Mouse (Mus musculus): Measurements from ENCODE around the gene Camkk1.

Gene Camkk1

DNA sequence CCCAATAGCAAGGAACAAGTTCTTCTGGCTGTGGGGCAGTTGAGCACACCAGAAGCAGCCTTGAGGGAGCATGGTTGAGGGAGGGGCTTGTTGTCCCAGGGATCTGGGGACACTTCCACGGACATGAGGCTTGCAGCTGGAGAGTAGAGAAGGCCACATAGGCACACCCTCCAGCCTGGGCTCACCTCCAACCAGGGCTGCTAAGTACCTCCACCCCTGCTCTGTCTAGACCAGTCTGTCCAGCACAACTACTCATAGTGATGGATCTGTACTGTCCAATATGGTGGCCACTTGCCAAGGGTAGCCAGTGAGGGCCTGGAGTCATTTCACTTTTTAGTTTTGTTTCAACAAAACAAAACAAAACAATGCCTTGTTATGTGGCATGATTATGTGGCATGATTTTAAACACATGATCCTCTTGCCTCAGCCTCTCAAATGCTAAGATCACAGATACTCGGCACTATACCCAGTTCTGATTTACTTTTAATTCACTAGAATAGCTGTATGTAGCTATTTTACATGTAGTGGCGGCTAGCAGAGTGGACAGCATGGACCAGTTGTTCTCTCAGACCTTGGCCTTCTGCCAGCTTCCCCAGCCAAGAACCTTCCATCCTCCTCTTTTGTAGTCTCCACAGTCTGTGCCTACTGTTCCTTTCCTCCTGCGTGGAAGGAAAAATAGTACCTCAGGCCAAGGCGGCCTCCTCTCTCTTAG is 3.3 kb upstream of the Camkk1 start:
- DNase-seq, result peak; percentile 45

DNA sequence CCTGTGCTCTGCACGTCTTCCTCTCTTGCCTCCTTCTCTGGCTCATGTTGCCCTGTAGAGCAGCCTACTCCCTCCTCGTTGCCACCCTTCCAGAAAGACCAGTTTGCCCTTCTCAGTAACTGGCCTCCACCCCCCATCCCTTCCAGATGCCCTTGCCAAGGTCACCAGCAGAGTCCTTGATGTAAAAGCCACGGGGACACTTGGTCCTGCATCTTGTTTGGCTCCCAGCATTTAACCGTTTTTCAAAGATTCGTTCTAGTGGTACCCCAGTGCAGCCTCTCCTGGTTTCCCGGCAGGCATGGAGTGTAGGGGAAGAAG is 2.7 kb upstream of the Camkk1 start:
- DNase-seq, result no peak

DNA sequence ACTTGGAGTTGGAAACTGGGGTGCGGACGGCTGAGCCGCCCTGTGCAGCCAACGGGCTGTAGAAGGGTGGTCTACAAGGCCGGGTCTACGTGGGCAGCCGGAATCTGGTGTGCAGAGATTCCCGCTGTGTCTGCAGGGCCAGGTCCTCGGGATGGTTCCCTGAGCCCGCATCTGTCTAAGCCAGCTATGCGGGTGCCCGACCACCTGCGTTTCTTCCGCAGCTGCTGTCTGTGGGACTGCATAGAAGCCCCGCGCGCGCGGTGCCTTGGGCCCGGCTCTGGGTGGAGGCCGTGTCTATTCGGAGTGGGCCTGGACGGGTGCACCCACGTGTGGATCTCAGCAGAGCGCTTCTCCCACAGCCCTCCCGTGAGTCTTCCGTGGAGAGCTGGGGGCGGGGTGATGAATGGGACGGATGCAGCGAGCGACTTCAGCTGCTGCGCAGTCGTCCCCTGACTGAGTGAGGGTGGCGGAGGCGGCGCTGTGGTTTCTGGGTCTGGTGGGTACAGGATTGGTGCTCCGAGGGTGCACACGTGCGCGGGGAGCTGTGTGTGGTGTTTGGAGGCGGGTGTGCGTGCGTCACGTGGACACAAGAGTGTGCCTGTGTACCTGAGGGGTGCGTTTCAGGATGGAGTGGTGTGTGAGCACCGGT is 463 bp downstream of the Camkk1 start:
- peak; percentile 25 for DNase-seq

GRCm38 (mm10) chr11:73020953-73021800 is 2.4 kb downstream of the Camkk1 start:
- no peak for DNase-seq

DNA sequence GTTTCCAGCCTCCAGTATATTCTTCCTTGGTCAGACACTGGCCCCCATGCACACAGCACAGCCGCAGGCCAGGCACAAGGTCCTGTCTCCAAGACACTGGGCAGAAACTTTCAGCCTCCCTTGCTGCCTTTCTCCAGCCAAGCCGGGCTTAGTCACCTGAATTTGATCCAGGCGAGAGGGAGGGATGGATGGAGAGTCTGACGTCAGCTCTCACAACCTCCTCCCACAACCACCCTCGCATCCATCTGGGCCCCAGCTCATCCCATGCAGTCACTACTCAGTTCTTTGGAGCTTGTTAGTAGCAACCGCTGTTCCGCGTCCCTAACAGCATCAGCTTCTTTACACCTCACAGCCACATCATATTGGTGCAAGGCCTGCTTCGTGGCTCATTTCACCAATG is 4.3 kb downstream of the Camkk1 start:
- DNase-seq, result no peak

- DNase-seq, result no peak
These were observed 5.0 kb downstream of the Camkk1 start for GRCm38 (mm10) chr11:73023827-73024226.

- DNase-seq, result no peak
These were observed 5.6 kb downstream of the Camkk1 start for GRCm38 (mm10) chr11:73024236-73024904.

DNA sequence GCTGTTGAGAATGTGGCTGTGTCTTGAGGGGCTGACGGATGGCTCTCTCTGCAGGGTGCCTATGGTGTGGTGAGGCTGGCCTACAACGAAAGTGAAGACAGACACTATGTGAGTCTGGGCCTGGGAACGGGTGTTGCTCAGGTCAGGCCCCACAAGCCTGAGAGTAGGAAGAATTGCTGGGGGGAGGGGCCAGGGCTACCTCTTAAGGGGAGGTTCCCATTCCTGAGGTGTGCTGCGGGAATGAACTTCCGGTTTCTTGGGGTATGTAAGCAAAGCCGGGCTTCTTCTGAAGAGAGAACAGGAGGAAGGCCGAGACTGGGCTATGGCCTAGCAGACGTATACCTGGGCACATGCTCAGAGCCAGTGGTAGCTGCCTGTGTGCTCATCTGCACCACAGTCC is 8.2 kb downstream of the Camkk1 start:
- no peak for DNase-seq

DNA sequence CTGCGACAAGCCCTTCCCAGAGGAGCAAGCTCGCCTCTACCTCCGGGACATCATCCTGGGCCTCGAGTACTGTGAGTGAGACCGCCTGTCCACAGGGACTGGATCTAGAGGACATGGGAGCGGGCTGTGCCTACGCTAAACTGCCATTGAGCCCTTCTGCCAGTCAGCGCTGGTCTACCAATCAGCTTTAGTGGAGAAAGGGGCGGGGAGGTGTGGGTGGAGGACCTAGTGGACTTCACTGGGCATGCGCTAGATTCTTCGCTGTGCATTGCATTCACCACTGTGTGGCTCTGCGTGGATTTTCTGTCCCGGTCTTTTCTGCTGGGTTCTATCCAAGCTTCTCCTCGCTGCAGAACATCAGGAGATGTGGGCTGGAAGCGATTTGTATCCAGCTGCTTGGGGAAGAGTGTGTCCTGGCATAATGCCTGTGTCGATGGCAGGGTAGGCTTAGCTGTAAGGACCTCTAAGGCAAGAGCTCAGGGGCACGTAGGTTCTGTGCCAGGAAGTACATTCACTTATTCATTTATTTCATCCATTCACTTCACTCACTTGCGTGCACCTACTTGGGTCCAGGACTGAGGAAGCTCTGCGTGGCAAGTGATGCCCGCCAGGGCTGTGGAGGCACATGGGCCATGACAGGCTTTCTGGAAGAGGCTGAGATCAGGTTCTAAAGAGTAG is 12.2 kb downstream of the Camkk1 start:
- peak; percentile 88 for DNase-seq

GRCm38 (mm10) chr11:73031536-73031935 is 12.7 kb downstream of the Camkk1 start:
- DNase-seq, result no peak

DNA sequence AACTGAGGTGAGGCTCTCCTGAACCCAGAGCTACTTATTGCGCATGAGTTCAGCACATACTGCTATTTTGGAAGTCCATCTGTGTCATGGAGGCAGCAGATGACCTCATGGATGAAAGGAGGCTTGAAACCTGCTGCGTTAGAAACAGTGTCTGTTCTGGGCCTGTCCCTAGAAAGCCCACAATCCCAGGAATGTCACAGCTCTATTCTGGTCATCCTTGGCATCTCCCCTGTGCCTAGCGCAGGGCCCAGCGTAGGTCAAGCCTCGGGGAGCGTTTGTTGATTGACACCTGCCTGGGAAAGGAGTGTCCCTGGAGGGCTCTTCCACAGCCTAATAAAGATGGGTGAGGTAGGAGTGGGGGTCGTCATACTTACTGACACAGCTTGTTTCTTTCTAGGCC is 17.3 kb downstream of the Camkk1 start:
- no peak for DNase-seq

GRCm38 (mm10) chr11:73036889-73037288 is 18.1 kb downstream of the Camkk1 start:
- DNase-seq, result no peak

DNA sequence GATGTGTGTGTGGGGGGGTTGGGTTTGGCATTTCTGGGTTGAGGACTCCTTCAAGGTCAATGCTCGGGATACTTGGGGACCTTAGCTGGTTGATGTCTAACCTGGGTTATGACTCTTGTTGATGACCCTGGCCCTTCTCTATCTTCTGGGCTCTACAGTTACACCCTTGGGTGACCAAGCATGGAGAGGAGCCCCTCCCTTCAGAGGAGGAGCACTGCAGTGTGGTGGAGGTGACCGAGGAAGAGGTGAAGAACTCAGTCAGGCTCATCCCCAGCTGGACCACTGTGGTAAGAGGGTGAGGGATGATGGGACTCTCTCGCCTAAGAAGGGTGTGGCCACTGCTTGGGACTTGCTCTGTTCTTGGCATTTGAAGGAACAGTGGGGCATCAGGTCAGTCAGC is 18.9 kb downstream of the Camkk1 start:
- no peak for DNase-seq

- DNase-seq, result peak; percentile 65
These were observed 20.4 kb downstream of the Camkk1 start for GRCm38 (mm10) chr11:73039102-73039799.

DNA sequence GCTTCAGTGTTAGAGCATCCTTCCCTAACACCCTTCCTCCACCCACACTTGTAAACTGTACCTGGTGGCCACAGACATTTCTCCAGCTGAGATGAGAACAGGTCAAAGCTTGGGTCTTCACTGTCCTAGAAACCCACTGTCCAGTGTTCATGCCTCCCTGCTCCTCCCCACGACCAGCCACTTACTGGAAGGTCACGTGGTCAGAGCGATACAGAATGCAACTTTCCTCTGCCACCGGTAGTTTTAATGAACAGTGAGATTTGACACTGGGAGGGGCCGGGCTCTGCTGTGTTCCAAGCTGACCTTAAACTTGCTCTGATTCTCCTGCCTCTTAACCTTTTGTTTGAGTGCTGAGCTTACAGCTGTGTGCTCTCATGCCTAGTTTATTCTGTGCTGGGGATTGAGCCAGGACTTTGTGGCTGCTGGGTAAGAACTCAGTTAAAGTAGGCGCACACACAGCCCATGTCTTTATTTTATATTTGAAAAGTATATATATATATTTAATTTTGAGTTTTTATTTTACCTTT is 25.5 kb downstream of the Camkk1 start:
- DNase-seq, result no peak

- DNase-seq, result no peak
These were observed 26.0 kb downstream of the Camkk1 start for GRCm38 (mm10) chr11:73044789-73045188.

DNA sequence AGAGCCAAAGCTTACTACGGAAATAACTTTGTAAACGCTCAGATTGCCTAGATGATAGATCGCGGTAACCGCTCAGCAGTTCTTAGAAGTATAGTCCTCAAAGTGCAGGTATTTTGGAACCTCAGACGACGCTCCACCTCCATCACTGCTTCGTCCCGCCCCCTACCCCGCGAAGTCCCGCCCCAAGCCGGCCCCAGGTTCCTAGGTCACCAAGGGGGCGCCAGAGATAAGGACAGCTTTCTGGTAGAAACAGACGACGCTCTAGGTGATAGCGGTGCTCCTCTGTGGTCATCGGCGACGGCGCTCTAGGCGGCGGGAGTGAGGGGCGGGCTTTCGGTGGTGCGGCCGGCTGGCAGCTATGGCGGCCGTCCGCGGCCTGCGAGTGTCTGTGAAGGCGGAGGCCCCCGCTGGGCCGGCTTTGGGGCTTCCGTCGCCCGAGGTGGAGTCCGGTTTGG is 28.8 kb downstream of the Camkk1 start, which contains the start of gene Ncbp3:
Gene Ncbp3, plus strand, starts transcription at position 242 of the 455 bp plus-strand sequence.
- DNase-seq, result peak; percentile 97

DNA sequence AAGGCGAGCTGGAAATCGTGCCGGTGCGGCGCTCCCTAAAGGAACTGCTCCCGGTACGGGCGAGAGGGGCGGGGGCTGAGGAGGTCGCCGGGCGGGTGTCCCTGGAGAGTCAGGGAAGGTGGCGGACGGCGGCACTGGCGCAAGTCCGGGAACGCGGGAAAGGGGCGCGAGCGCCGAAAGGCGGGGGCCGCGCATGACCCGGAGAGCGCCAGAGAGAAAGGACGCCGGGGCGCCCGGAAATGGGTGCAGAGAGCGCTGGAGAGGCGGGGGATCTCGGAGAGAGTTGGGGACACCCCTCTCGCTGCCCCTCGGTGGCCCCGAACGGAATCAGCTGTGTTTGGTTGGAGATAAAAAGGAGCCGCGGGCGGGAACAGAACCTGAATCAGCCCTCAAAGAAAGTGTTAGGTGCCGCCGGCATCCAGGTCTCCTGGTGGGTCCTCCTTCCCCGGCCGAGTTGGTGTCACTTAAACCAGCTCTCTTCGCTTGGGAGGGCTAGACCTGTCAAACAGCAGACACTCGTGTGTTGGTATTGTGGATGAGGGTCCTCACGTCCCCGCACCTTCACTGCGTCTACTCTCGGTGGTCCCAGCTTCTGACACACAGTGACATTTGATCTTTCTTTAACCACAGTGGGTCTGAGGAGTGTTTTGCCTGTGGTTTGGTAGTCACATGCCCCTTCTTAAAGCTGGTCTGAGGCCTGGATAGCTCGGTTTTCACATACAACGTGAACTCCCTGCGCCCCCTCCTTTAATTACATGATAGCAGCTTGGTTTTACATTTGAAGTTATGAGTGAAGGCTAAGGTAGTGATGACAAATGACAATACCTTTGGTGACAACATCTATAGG is 29.4 kb downstream of the Camkk1 start:
- no peak for DNase-seq

DNA sequence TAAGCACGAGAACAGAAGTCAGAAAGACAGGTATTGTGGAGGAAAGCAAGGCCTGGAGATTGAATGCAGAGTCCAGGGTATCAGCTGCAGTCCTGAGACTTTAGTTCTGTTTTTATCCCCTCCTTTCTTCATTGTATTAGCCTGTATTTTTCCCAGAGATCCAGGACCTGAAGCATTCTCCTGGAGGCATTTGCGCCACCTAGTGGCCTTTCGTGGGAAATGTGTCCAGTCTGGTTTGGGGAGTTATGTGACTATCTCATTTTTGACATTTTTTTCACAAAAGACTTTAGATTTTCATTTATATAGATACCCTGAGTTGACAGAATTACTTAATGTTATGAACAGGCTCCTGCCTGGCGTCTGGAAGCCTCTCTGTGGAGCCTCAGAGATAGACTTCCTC is 30.5 kb downstream of the Camkk1 start:
- DNase-seq, result peak; percentile 83

DNA sequence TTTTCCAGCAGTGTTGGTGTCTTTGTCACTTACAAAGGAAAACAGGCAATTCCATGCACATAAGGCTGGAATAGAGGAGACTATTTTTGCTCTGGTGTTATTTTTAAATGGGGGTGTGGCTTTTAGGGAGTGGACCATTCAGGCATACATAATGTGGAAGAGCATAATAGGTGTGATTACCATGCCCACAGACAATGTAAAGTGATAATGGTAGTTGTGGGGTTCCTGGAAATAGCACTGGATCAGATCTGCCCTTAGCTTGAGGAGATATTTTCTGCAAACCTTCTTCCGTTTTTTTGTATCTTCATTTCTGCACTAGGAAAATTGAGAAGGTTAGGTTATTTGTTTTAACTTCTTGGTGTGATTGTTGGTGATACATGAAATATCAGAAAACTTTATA is 34.0 kb downstream of the Camkk1 start:
- DNase-seq, result no peak

DNA sequence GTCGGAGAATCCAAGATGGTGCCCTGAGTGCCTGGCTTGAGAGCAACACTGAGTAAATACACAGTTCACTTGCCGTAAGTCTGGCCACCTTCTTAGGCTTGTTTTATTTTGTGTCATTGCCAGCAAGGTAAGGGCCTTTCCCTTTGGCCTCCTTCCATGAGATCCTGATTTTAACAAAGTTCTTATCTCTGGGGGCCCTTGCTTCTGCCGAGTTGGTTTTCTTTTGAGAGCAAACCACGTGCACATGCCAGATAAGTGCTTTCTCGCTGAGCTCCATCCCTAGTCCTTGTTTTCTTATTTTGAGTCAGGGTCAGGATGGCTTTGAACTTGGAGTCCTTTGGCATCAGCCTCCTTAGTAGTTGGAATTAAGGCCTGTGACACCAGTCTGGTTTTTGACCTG is 38.9 kb downstream of the Camkk1 start:
- DNase-seq, result no peak

Data from kidney, adult 18-20 months (tissue).